Mouse (Mus musculus) 416B (cell line): ENCODE data around the gene Olfr1029.
A peak's percentile ranks its signal among the peaks of the same experiment; 100 is the strongest.
"Not testable (repeated sequence)": the region's sequence is repeated elsewhere in the genome, so short reads cannot be mapped to it uniquely, and the experiment has no call there.

Experiments
- DNase-seq: peaks from one replicate; pipeline ENCODE4 v3.0.0; 2011; ENCODE audit warnings: low read depth

Gene Olfr1029

DNA sequence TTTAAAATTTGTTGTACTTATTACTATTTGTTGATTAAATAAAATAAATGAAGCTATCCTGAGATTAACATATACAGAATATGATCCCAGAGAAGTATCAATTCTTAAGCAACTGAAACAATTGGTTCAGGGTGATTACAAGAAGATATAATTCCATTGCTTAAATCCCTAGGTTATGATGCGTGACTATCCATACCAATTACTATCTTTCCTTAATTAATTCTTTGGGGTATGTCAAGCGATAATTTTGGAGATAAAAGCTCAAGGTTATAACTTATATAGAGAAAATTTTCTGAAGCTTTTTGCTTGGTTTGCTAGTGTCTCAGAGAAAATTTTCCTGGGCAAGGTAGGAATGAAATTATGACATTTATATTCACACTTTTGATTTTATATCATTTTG, at the start of gene Olfr1029:
Olfr1029 (plus strand) TSS at position 301 of the 400 bp plus-strand sequence.
- DNase-seq: no peak

DNA sequence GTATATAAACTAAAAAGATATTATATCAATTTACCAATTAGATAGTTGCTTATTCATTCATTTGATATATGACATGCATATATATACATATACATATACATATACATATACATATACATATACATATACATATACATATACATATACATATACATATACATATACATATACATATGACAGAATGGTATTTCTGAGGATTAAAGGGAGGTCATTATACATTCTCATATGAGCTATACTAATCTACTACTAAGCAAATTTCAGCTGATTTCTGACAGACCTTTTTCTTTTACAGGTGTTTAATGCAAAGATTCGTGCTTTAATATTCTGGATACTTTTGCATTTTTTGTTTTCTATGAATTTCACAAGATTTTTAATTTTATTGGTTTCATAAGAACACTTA, 23.6 kb upstream of the Olfr1029 start, which contains the start of gene Olfr1028:
Olfr1028 (plus strand) TSS at position 301 of the 400 bp plus-strand sequence.
- no peak for DNase-seq

DNA sequence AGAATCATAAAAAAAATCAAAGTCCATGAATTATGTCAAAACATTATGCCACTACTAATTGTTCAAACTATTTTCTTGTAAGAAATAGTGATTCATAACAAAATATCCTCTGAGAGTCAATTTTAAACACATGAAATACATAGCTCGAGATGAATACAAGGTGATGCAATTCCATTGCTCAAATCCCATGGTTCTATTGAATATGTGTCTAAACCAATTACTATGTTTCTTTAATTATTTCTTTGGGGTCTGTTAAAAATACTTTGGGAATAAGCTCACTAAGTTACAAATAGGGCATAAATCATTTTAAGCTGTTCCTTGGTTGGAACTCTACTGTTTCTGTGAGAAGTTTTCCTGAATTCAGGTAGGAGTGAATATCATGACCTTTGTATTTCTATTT, 5.3 kb downstream of the Olfr1029 start, which contains the start of gene Olfr1030:
Olfr1030 (plus strand) TSS at position 301 of the 400 bp plus-strand sequence.
- DNase-seq: no peak

DNA sequence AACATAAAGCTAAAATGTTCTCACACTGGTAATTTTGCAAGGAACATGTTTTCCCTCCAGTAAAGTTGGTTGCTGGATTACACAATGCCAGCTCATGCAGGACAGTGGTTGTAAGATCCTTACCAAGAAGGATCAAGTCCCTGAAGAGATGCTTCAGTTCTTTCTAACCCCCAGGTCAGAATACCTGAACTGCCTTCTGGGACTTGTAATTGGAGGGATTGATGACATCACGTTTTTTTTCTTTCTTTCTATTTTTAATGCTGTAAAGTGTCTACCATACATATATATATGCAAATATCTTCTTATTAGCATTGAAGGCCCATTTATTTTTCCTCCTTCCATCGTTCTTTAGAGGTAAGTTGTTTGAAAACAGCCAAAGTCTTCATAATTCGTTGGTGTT, 16.3 kb downstream of the Olfr1029 start, which contains the start of gene Olfr1031:
Olfr1031 (plus strand) TSS at position 301 of the 400 bp plus-strand sequence.
- no peak for DNase-seq

- no peak for DNase-seq
These were observed 31.5 kb downstream of the Olfr1029 start, which contains the start of gene Olfr1032 for GRCm38 (mm10) chr2:86005240-86005639. Olfr1032 (plus strand) TSS chr2:86005540.

DNA sequence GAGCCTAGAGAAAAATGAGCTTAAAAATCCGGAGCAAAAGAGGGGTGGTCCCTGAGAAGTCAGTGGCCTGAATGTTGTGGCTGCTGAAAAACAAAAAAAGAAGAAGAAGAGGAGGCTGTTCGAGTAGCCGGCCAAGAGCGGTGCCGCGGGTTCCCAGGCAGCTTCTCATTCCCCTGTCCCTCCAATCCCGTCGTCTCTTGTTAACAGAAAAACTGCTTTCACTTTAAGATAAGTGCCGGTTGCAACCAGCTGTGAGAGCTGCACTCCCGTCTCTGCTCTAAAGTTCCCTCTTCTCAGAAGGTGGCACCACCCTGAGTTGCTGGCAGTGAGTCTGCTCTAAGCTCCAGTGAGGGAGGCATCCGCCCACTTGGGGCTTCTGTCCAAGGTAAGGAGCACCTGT, 46.7 kb downstream of the Olfr1029 start, which contains the start of gene Olfr1033:
Olfr1033 (plus strand) TSS at position 228 of the 400 bp plus-strand sequence.
- DNase-seq: peak; percentile 15

GRCm38 (mm10) chr2:86021518-86021917, 47.8 kb downstream of the Olfr1029 start:
- not testable (repeated sequence) for DNase-seq
